Mouse (Mus musculus) lung, embryonic 14.5 days (tissue): ENCODE data around the gene Tcp11. TPM values are rescaled to one million over a fixed set of nuclear protein-coding genes. Genes with fewer than 3 reads are reported as not detected.

ENCODE experiments used
- ATAC-seq: fragments of 200-750 bp; cut with Nextera tagmentation; 2 replicates; pipeline ENCODE4 v1.8.0; 2017; ENCODE audit warnings: mild to moderate bottlenecking, moderate TSS enrichment, moderate library complexity; ENCODE audit not compliant: insufficient read depth
- DNase-seq: peaks from one replicate; pipeline ENCODE4 v3.0.0-alpha.2; 2015
- H3K27ac ChIP-seq: fragments of 300-500 bp; sonication (generic); 2 replicates; pipeline ENCODE4 v1.5.1; 2014; ENCODE audit warnings: low read depth, mild to moderate bottlenecking, moderate library complexity
- H3K27me3 ChIP-seq: fragments of 300-500 bp; sonication (generic); 2 replicates; pipeline ENCODE4 v1.6.1; 2014; ENCODE audit warnings: low read length, control low read depth; ENCODE audit not compliant: insufficient read depth
- H3K36me3 ChIP-seq: fragments of 300-500 bp; sonication (generic); 2 replicates; pipeline ENCODE4 v1.6.1; 2014; ENCODE audit warnings: control low read depth; ENCODE audit not compliant: insufficient read depth
- H3K4me1 ChIP-seq: fragments of 300-500 bp; sonication (generic); 2 replicates; pipeline ENCODE4 v1.6.1; 2014; ENCODE audit warnings: antibody characterized with exemption, control low read depth; ENCODE audit not compliant: insufficient read depth
- H3K4me2 ChIP-seq: fragments of 300-500 bp; sonication (generic); 2 replicates; pipeline ENCODE4 v1.6.1; 2014; ENCODE audit warnings: mild to moderate bottlenecking
- H3K4me3 ChIP-seq: fragments of 300-500 bp; sonication (generic); 2 replicates; pipeline ENCODE4 v1.5.1; 2014; ENCODE audit warnings: low read depth, low read length
- H3K9ac ChIP-seq: fragments of 300-500 bp; sonication (generic); 2 replicates; pipeline ENCODE4 v1.6.1; 2014
- H3K9me3 ChIP-seq: fragments of 300-500 bp; sonication (generic); 2 replicates; pipeline ENCODE4 v1.6.1; 2016; ENCODE audit warnings: low read depth, low read length, control low read depth
- CTCF ChIP-seq: IDR thresholded peaks from 2 replicates; pipeline ENCODE4 v1.5.1; 2016; ENCODE audit warnings: antibody characterized with exemption, low read depth
- WGBS: fragments of 180-500 bp; shearing (Covaris S2); extraction: QIAGEN DNeasy Blood & Tissue Kit; methylation state at CpG from one replicate; pipeline ENCODE4 v1.1.7; 2014; 5-methylcytosine and 5-hydroxymethylcytosine counted together
- polyA plus RNA-seq: library from polyadenylated mRNA; unstranded; fragments of >200 nt; fragmentation: Nextera tagmentation; extraction: Ambion mirVana; gene quantifications from 2 replicates; pipeline ENCODE4 v1.2.1, GENCODE M21; 2014

Gene Tcp11
- polyA plus RNA-seq, 1 experiment from 2014 or later, result 2.0 TPM

DNA sequence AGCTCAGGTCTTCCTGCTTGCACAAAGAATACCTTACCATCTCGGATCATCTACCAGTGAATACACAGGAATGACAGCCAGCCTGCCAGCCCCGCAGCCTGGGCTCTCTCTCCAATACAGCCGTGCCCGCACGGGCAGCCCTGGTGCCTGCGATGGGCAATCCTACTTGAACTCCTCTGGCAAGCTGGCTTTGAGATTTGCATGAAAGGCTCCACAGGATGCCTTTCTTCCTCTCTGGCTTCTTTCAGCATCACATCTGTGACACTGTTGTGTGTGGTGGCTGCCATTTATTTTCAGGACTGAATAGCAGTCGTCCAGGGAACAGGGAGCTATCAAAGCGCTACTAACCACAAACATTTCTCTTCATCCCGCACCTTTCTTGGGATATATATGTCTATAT, 35.9 kb upstream of the Tcp11 start:
- WGBS, result 86% methylated on average over 9 of the region's 9 CpGs
- H3K9me3 ChIP-seq, result 0 out of 2 replicates have a peak, but pooled peaks cover 4% of the 10 kb centered on the region
- no peak for ATAC-seq
- H3K36me3 ChIP-seq, result no peaks in the 10 kb centered on the region
- H3K4me2 ChIP-seq, result no peak overlapping the region
- H3K4me3 ChIP-seq, result no peak overlapping the region
- DNase-seq, result no peak
- H3K27me3 ChIP-seq, result no peaks in the 10 kb centered on the region
- TF ChIP-seq CTCF, result no peak
- H3K9ac ChIP-seq, result no peak overlapping the region
- H3K27ac ChIP-seq, result no peak overlapping the region
- no peaks in the 10 kb centered on the region for H3K4me1 ChIP-seq

GRCm38 (mm10) chr17:28112266-28112665, 31.8 kb upstream of the Tcp11 start:
- TF ChIP-seq CTCF, result no peak
- no peaks in the 10 kb centered on the region for H3K4me1 ChIP-seq
- DNase-seq, result no peak
- H3K4me3 ChIP-seq, result no peak overlapping the region
- no peaks in the 10 kb centered on the region for H3K27me3 ChIP-seq
- WGBS, result 88% methylated on average over 8 of the region's 8 CpGs
- ATAC-seq, result no peak
- H3K27ac ChIP-seq, result no peak overlapping the region
- no peak overlapping the region for H3K4me2 ChIP-seq
- no peak overlapping the region for H3K9ac ChIP-seq
- no peaks in the 10 kb centered on the region for H3K36me3 ChIP-seq
- H3K9me3 ChIP-seq, result 0 out of 2 replicates have a peak, but pooled peaks cover 4% of the 10 kb centered on the region

DNA sequence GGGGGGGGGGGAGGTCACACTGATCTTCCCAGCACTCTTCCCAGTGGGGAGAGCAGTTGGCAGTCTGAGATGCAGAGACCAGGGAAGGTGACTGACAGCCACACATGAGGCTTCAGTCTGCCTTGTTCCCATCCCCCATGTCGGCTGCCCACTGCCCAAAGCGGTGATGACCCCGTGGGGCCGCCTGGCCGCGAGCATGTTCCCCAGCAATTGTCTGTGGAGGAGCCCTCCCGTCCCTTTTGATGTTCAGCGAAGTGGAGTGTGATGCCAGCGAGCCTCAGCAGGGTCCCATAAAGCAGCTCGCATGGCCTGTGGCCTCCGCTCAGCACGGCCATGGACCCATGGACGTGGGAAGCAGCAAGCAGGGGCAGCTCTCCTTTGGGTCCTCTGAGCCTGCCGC, 26.8 kb upstream of the Tcp11 start:
- WGBS, result 20% methylated on average over 14 of the region's 14 CpGs
- ATAC-seq, result no peak
- no peak for TF ChIP-seq CTCF
- Histone ChIP-seq H3K4me1 (no peaks in the 10 kb centered on the region), H3K27ac (no peak overlapping the region), H3K27me3 (no peaks in the 10 kb centered on the region), H3K9ac (no peak overlapping the region), H3K4me2 (no peak overlapping the region), H3K4me3 (no peak overlapping the region), H3K9me3 (0 out of 2 replicates have a peak, but pooled peaks cover under 1% of the 10 kb centered on the region), H3K36me3 (no peaks in the 10 kb centered on the region)
- no peak for DNase-seq

DNA sequence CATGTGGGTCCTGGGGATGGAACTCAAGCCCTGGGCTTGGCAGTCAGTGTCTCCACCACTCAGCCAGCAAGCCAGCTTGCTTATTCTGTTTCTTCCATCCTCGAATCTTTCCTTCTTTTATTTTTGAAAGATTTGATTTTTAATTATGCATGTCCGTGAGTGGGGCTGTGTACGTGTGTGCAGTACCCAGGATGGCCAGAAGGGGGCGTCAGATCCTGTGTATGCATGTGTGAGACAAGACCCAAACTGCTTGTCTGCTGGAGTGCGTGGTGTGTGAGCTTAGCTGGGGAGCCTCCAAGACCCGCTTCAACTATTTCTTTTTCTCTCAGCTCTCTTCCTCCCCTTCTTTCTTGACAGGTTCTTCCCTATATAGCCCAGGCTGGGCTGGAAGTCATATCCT, 25.9 kb upstream of the Tcp11 start:
- DNase-seq (no peak), ATAC-seq (no peak)
- no peak overlapping the region for H3K4me3 ChIP-seq
- H3K4me1 ChIP-seq, result no peaks in the 10 kb centered on the region; the same call in 1 of the 2 replicates
- no peak overlapping the region for H3K9ac ChIP-seq
- no peak overlapping the region for H3K4me2 ChIP-seq
- peak; percentile 61 for TF ChIP-seq CTCF
- no peaks in the 10 kb centered on the region for H3K27me3 ChIP-seq
- H3K36me3 ChIP-seq, result no peaks in the 10 kb centered on the region
- 79% methylated on average over 6 of the region's 6 CpGs for WGBS
- H3K9me3 ChIP-seq, result no peaks in the 10 kb centered on the region
- no peak overlapping the region for H3K27ac ChIP-seq

GRCm38 (mm10) chr17:28104416-28104815, 24.0 kb upstream of the Tcp11 start:
- H3K36me3 ChIP-seq, result no peaks in the 10 kb centered on the region
- no peak for TF ChIP-seq CTCF
- WGBS, result 59% methylated on average over 6 of the region's 6 CpGs

GRCm38 (mm10) chr17:28101902-28102319, 21.5 kb upstream of the Tcp11 start:
- Histone ChIP-seq H3K9ac (no peak overlapping the region), H3K9me3 (no peaks in the 10 kb centered on the region), H3K4me2 (no peak overlapping the region), H3K4me1 (no peaks in the 10 kb centered on the region; the same call in 1 of the 2 replicates), H3K27me3 (no peaks in the 10 kb centered on the region), H3K36me3 (no peaks in the 10 kb centered on the region), H3K4me3 (no peak overlapping the region), H3K27ac (no peak overlapping the region)
- no peak for DNase-seq
- TF ChIP-seq CTCF, result no peak
- 0 out of 2 replicates have a peak, but pooled peaks have one; percentile 41 for ATAC-seq
- 12% methylated on average over 10 of the region's 10 CpGs for WGBS

More at GRCm38 (mm10) chr17:28104416-28104815, 24.0 kb upstream of the Tcp11 start:
- ATAC-seq (no peak), DNase-seq (no peak)
- Histone ChIP-seq H3K4me1 (no peaks in the 10 kb centered on the region; the same call in 1 of the 2 replicates), H3K9ac (no peak overlapping the region), H3K27me3 (no peaks in the 10 kb centered on the region), H3K27ac (no peak overlapping the region), H3K9me3 (no peaks in the 10 kb centered on the region), H3K4me3 (no peak overlapping the region), H3K4me2 (no peak overlapping the region)

- Histone ChIP-seq H3K9me3 (no peaks in the 10 kb centered on the region), H3K27me3 (no peaks in the 10 kb centered on the region), H3K9ac (no peak overlapping the region), H3K36me3 (no peaks in the 10 kb centered on the region), H3K27ac (no peak overlapping the region), H3K4me2 (no peak overlapping the region), H3K4me3 (no peak overlapping the region), H3K4me1 (no peaks in the 10 kb centered on the region; the same call in 1 of the 2 replicates)
- 27% methylated on average over 12 of the region's 12 CpGs for WGBS
- peak; percentile 66 for DNase-seq
- ATAC-seq, result no peak
- no peak for TF ChIP-seq CTCF
These were observed 20.9 kb upstream of the Tcp11 start for GRCm38 (mm10) chr17:28101284-28101887.
